Mouse (Mus musculus) heart, adult 2 months (tissue): ENCODE measurements around the gene Apol8.

Experiments used
- CTCF ChIP-seq: fragments of 200-600 bp; IDR thresholded peaks from 2 replicates; pipeline ENCODE4 v1.8.1; 2022; ENCODE audit warnings: antibody characterized with exemption, mild to moderate bottlenecking, moderate library complexity
- EP300 ChIP-seq: fragments of 200-500 bp; IDR thresholded peaks from 2 replicates; pipeline ENCODE4 v1.6.1; 2011; ENCODE audit warnings: low read depth, low read length, control low read depth; ENCODE audit not compliant: insufficient read depth
- POLR2A ChIP-seq: fragments of 200-500 bp; IDR thresholded peaks from 2 replicates; pipeline ENCODE4 v1.6.1; 2011; ENCODE audit warnings: mild to moderate bottlenecking, low read depth, low read length, control low read depth; ENCODE audit not compliant: insufficient read depth

DNA sequence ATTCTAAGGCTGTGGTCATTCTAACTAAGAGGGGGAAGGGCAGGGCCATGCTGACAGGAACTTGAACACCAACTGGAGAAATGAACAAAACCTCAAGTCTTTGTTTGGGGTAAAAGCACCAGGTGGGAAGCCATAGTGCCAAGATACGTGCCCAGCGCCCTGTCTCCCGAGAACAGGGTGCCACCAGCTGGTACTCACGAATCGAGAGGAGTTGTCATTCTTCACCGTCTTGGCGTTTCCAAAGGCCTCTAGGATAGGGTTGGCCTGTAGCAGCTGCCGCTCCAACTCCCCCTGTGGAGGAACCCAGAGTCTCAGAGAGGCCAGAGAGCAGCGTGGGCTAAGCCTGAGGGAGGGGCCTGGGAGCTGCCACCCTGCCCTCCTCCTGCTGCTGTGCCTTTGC is 35.3 kb upstream of the Apol8 start:
- TF ChIP-seq POLR2A (no peak), CTCF (no peak), EP300 (no peak)
